Mouse (Mus musculus): Measurements from ENCODE around the gene Ampd2. TPM values are rescaled to one million over a fixed set of nuclear protein-coding genes. Genes with fewer than 3 reads are reported as not detected.

The Ampd2 gene
- polyA plus RNA-seq, 2 experiments, result 34.3 to 49.6 TPM

DNA sequence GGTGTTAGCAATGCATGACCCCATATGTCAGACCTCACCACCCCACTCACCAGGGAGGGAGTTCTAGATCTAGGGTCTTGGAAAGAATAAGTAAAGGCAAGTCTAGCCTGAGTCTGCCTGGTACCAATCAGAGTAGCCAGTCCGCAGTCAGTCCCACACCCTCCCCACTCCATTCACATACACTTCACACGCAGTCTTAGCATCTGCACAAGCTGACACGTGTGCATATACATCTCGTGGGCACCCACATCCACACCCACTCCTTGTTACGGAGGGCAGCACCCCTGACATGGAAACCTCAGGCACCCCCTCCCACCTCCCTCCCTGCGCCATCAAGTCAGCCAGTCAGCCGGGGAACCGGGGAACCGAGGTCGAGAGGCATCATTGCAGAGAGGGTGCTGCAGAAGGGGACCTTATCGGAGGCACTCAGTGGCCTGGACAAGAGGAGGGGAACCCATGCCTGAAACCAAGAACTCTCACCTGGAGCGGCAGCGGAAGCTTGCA lies 1.6 kb downstream of the Ampd2 start:
- Histone ChIP-seq H3K27ac (peak overlapping the region; percentile 53), H3K27me3 (ENCODE audit: control insufficient read depth, insufficient read depth, low read length) (no peaks in the 10 kb centered on the region), H3K4me2 (ENCODE audit: low read depth) (peak overlapping the region; percentile 99), H3K36me3 (replicated peaks; ENCODE audit: control insufficient read depth, insufficient read depth, low read depth) (peaks cover 17% of the 10 kb centered on the region), H3K9me3 (ENCODE audit: control insufficient read depth, low read length) (no peaks in the 10 kb centered on the region), H3K4me1 (replicated peaks; ENCODE audit: control insufficient read depth in 2 of 2, insufficient read depth in 2 of 2, low read length in 1 of 2) (peaks cover 34 to 36% of the 10 kb centered on the region in 2 experiments), H3K9ac (replicated peaks) (peak overlapping the region; percentile 90), H3K4me3 (ENCODE audit: insufficient read depth in 1 of 2, low read depth in 2 of 2, low read length in 2 of 2) (peak overlapping the region; percentile 92 to 93)
- WGBS (ENCODE audit: insufficient replicate concordance), result 10% methylated on average over 13 of the region's 13 CpGs
- TF ChIP-seq CTCF (IDR thresholded peaks at IDR 0.05; ENCODE audit: low read depth) (no peak), EP300 (IDR thresholded peaks at IDR 0.05; ENCODE audit: low read depth) (no peak)
- DNase-seq (ENCODE audit: low read depth in 3 of 3, low spot score in 3 of 3) (no peak), ATAC-seq (ENCODE audit: insufficient read depth) (peak; percentile 16)

- DNase-seq (ENCODE audit: low read depth in 3 of 3, low spot score in 3 of 3), result no peak
- WGBS (ENCODE audit: insufficient replicate concordance), result 38% methylated on average over 4 of the region's 4 CpGs
- H3K4me2 ChIP-seq (ENCODE audit: low read depth), result peak overlapping the region; percentile 99
- H3K27ac ChIP-seq, result peak overlapping the region; percentile 53
- H3K4me1 ChIP-seq (replicated peaks; ENCODE audit: control insufficient read depth in 2 of 2, insufficient read depth in 2 of 2, low read length in 1 of 2), result peaks cover 34 to 35% of the 10 kb centered on the region in 2 experiments
- no peaks in the 10 kb centered on the region for H3K9me3 ChIP-seq (ENCODE audit: control insufficient read depth, low read length)
- H3K4me3 ChIP-seq (ENCODE audit: insufficient read depth in 1 of 2, low read depth in 2 of 2, low read length in 2 of 2), result peak overlapping the region; percentile 92 to 93
- H3K9ac ChIP-seq (replicated peaks), result peak overlapping the region; percentile 51
- ATAC-seq (ENCODE audit: insufficient read depth), result no peak
- H3K36me3 ChIP-seq (replicated peaks; ENCODE audit: control insufficient read depth, insufficient read depth, low read depth), result peaks cover 25% of the 10 kb centered on the region
- H3K27me3 ChIP-seq (ENCODE audit: control insufficient read depth, insufficient read depth, low read length), result no peaks in the 10 kb centered on the region
- no peak for TF ChIP-seq CTCF (IDR thresholded peaks at IDR 0.05; ENCODE audit: low read depth)
- TF ChIP-seq EP300 (IDR thresholded peaks at IDR 0.05; ENCODE audit: low read depth), result no peak
Measured at GRCm38 (mm10) chr3:108083904-108084407, 2.5 kb downstream of the Ampd2 start.

- Histone ChIP-seq H3K27ac (peak overlapping the region; percentile 30), H3K4me1 (replicated peaks; ENCODE audit: control insufficient read depth in 2 of 2, insufficient read depth in 2 of 2, low read length in 1 of 2) (peaks cover 34 to 35% of the 10 kb centered on the region in 2 experiments), H3K4me3 (ENCODE audit: insufficient read depth in 1 of 2, low read depth in 2 of 2, low read length in 2 of 2) (peak overlapping the region in 1 of 2 experiments; percentile 92; a peak in 1 of 4 replicates), H3K36me3 (replicated peaks; ENCODE audit: control insufficient read depth, insufficient read depth, low read depth) (peaks cover 31% of the 10 kb centered on the region), H3K9ac (replicated peaks) (peak overlapping the region; percentile 51), H3K9me3 (ENCODE audit: control insufficient read depth, low read length) (no peaks in the 10 kb centered on the region), H3K27me3 (ENCODE audit: control insufficient read depth, insufficient read depth, low read length) (no peaks in the 10 kb centered on the region), H3K4me2 (ENCODE audit: low read depth) (peak overlapping the region; percentile 99)
- WGBS (ENCODE audit: insufficient replicate concordance), result 9% methylated on average over 2 of the region's 2 CpGs
- DNase-seq (ENCODE audit: low read depth in 3 of 3, low spot score in 3 of 3) (no peak), ATAC-seq (ENCODE audit: insufficient read depth) (no peak)
- TF ChIP-seq EP300 (IDR thresholded peaks at IDR 0.05; ENCODE audit: low read depth) (no peak), CTCF (IDR thresholded peaks at IDR 0.05; ENCODE audit: low read depth) (no peak)
Measured at GRCm38 (mm10) chr3:108083161-108083560, 3.3 kb downstream of the Ampd2 start.

DNA sequence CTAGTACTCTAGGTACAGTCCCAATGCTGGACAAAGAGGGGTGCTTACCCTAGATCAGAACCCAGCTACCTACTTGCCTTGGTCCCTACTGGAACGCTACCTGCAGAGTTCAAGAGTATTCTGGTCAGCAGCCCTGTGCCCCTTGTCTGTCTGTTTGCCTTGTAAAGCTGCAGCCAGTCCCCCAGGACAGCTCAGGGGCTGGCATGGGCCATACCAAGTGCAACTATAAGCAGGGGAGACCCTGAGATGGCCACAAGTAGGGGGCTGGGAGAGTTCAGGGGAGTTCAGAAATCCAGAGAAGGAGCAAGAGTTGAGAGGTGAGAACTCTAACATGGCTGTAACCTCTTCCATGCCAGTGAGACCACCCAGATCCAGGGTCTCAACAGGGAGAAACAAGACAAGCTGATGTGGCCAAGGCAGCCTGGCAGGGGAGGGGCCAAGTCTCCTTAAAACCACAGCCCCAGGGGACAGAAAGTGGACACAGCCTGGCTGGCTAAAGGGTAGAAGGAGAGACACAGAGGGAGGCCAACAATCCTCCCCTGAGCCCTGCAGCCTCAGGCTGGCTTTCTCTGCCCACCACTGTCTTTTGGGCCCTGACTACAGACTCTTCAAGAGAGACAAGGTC lies 4.1 kb downstream of the Ampd2 start:
- no peak for TF ChIP-seq CTCF (IDR thresholded peaks at IDR 0.05; ENCODE audit: low read depth)
- TF ChIP-seq EP300 (IDR thresholded peaks at IDR 0.05; ENCODE audit: low read depth), result no peak
- Histone ChIP-seq H3K36me3 (replicated peaks; ENCODE audit: control insufficient read depth, insufficient read depth, low read depth) (peaks cover 39% of the 10 kb centered on the region), H3K4me1 (replicated peaks; ENCODE audit: control insufficient read depth in 2 of 2, insufficient read depth in 2 of 2, low read length in 1 of 2) (peaks cover 31 to 34% of the 10 kb centered on the region in 2 experiments), H3K4me2 (ENCODE audit: low read depth) (peak overlapping the region; percentile 99), H3K9me3 (ENCODE audit: control insufficient read depth, low read length) (no peaks in the 10 kb centered on the region), H3K27me3 (ENCODE audit: control insufficient read depth, insufficient read depth, low read length) (no peaks in the 10 kb centered on the region), H3K27ac (peak overlapping the region; percentile 22), H3K4me3 (ENCODE audit: insufficient read depth in 1 of 2, low read depth in 2 of 2, low read length in 2 of 2) (no peak overlapping the region), H3K9ac (replicated peaks) (peak overlapping the region; percentile 17)
- ATAC-seq (ENCODE audit: insufficient read depth) (no peak), DNase-seq (ENCODE audit: low read depth in 3 of 3, low spot score in 3 of 3) (no peak)
- WGBS (ENCODE audit: insufficient replicate concordance), result 72% methylated on average over 1 of the region's 1 CpGs

GRCm38 (mm10) chr3:108081681-108082080 lies 4.8 kb downstream of the Ampd2 start:
- H3K27me3 ChIP-seq (ENCODE audit: control insufficient read depth, insufficient read depth, low read length), result no peaks in the 10 kb centered on the region
- no peak overlapping the region for H3K4me3 ChIP-seq (ENCODE audit: insufficient read depth in 1 of 2, low read depth in 2 of 2, low read length in 2 of 2)
- WGBS (ENCODE audit: insufficient replicate concordance), result 67% methylated on average over 4 of the region's 4 CpGs
- ATAC-seq (ENCODE audit: insufficient read depth) (no peak), DNase-seq (ENCODE audit: low read depth in 3 of 3, low spot score in 3 of 3) (no peak)
- H3K27ac ChIP-seq, result no peak overlapping the region
- TF ChIP-seq EP300 (IDR thresholded peaks at IDR 0.05; ENCODE audit: low read depth), result no peak
- TF ChIP-seq CTCF (IDR thresholded peaks at IDR 0.05; ENCODE audit: low read depth), result no peak
- H3K4me2 ChIP-seq (ENCODE audit: low read depth), result no peak overlapping the region
- no peaks in the 10 kb centered on the region for H3K9me3 ChIP-seq (ENCODE audit: control insufficient read depth, low read length)
- peaks cover 46% of the 10 kb centered on the region for H3K36me3 ChIP-seq (replicated peaks; ENCODE audit: control insufficient read depth, insufficient read depth, low read depth)
- no peak overlapping the region for H3K9ac ChIP-seq (replicated peaks)
- H3K4me1 ChIP-seq (replicated peaks; ENCODE audit: control insufficient read depth in 2 of 2, insufficient read depth in 2 of 2, low read length in 1 of 2), result peaks cover 24 to 27% of the 10 kb centered on the region in 2 experiments

All from liver, embryonic 14.5 days (tissue).